Mouse (Mus musculus): Measurements from ENCODE around the gene Mlana. TPM values are rescaled to one million over a fixed set of nuclear protein-coding genes. Genes with fewer than 3 reads are reported as not detected.

Mlana gene
- total RNA-seq, 2 experiments from 2014 or later = not detected

GRCm38 (mm10) chr19:29663780-29664179 lies 33.8 kb upstream of the Mlana start:
- no peak overlapping the region for H3K4me3 ChIP-seq
- no peak for DNase-seq
- H3K27ac ChIP-seq = no peak overlapping the region
- TF ChIP-seq CTCF (IDR thresholded peaks at IDR 0.05) = no peak
- intact Hi-C loops (cut with DNase I) = no loop called here

DNA sequence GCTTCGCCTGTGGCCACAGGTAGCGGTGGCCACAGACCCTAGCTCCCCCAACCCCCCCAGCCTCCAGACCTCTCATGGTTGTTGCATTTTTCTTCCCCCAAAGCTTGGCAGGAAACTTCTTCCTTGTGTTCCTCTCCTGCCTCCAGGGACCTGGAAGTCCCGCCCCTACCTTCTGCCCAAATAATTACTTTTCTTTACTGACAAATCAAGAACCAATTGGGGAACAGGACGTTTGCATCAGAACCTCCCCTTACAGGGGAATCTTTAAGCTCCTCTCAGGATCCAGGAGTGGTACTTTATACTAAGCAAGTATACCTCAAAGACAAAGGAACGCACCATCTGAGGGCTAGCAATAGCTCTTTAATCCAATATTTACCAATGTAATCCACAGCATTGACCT lies 32.7 kb upstream of the Mlana start:
- TF ChIP-seq CTCF (IDR thresholded peaks at IDR 0.05) = no peak
- Histone ChIP-seq H3K4me3 (no peak overlapping the region), H3K27ac (no peak overlapping the region)
- DNase-seq = no peak
- intact Hi-C loops (cut with DNase I) = no loop called here

DNA sequence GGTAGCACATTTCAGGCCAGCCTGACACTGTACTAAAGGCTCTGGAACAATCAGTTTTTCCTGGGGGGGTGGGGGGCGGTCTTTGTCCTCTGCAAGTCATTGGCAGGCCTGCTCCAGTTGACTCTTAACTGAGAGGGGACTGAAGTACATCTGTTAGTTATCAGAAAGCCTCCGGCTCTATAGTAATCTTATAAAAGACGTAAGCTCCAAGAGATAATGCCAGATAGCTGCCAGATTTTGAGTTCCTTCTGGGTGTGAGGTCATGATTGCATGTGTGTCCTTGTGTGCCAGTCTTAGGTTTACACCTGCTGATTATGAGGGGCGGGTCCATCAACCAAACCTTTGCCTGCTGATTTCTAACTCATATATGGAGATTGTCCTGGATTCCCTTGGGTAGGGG lies 31.5 kb upstream of the Mlana start:
- Histone ChIP-seq H3K27ac (no peak overlapping the region), H3K4me3 (no peak overlapping the region)
- intact Hi-C loops (cut with DNase I) = no loop called here
- DNase-seq = no peak
- TF ChIP-seq CTCF (IDR thresholded peaks at IDR 0.05) = no peak

GRCm38 (mm10) chr19:29666965-29667594 lies 30.5 kb upstream of the Mlana start:
- TF ChIP-seq CTCF (IDR thresholded peaks at IDR 0.05) = no peak
- Histone ChIP-seq H3K27ac (no peak overlapping the region), H3K4me3 (no peak overlapping the region)
- intact Hi-C loops (cut with DNase I) = no loop called here
- no peak for DNase-seq

DNA sequence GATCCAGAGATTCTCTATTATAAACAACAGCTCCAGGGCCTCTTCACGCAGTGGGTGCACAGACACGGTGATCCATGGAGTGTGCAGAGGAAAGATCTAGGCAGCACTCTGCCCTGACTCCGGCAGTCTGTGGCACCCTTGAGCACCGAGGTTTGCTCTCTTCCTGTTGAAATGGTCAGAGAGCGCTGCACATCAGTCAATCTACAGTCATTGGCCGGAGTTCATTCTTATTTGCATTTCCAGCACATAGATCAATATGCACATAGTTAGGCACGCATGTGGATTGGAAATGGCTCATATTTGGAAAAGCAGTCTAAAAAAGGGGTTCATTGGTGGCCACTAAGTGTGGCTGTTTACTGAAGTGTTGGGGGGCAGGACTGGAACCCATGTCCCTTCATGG lies 29.5 kb upstream of the Mlana start:
- no peak for TF ChIP-seq CTCF (IDR thresholded peaks at IDR 0.05)
- Histone ChIP-seq H3K27ac (no peak overlapping the region), H3K4me3 (no peak overlapping the region)
- intact Hi-C loops (cut with DNase I) = no loop called here
- no peak for DNase-seq

GRCm38 (mm10) chr19:29670247-29670646 lies 27.4 kb upstream of the Mlana start:
- Histone ChIP-seq H3K27ac (no peak overlapping the region), H3K4me3 (no peak overlapping the region)
- intact Hi-C loops (cut with DNase I) = no loop called here
- DNase-seq = no peak
- no peak for TF ChIP-seq CTCF (IDR thresholded peaks at IDR 0.05)

DNA sequence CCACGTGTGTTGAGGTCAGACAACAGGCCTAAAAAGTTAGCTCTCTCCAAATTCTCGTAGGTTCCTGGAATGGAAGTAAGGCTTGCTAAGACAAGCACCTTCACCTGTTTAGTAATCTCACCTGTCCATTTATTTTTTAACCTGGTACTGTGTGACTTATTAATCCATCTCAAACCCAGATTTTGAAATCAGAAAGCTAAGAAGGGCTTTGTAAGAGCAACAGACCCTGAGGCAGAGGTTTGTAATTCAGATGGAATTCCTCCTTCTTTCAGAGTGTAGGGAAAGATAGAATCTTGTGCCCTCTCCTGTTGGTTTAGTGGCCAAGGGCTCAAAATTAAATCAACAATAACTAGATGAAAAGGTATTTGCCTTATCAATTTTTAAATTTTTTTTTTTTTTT lies 26.5 kb upstream of the Mlana start:
- no peak for TF ChIP-seq CTCF (IDR thresholded peaks at IDR 0.05)
- Histone ChIP-seq H3K4me3 (no peak overlapping the region), H3K27ac (no peak overlapping the region)
- intact Hi-C loops (cut with DNase I) = no loop called here
- no peak for DNase-seq

GRCm38 (mm10) chr19:29672660-29673059 lies 25.0 kb upstream of the Mlana start:
- intact Hi-C loops (cut with DNase I) = no loop called here

DNA sequence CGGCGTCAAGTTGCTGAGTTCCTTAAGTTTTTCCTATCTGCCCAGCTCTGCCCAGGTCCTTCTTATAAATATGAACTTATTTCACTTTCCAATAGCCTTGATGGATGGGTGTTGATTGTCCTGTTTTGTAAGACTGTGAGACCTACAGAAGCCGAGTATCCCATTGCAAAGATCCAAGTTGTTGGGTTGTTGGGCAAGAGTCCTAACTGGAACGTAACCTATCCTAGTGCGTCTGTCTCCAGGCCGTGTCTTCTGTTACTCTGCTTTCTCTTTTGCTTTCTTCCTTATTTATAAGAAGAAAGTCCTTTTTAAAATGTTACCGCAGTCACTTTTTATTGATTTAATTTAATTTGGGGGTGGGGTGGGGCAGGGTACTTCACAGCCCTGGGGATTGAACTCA lies 22.7 kb upstream of the Mlana start:
- intact Hi-C loops (cut with DNase I) = no loop called here
- TF ChIP-seq CTCF (IDR thresholded peaks at IDR 0.05) = no peak
- Histone ChIP-seq H3K27ac (no peak overlapping the region), H3K4me3 (no peak overlapping the region)
- no peak for DNase-seq

More at GRCm38 (mm10) chr19:29672660-29673059, 25.0 kb upstream of the Mlana start:
- H3K27ac ChIP-seq = no peak overlapping the region
- no peak overlapping the region for H3K4me3 ChIP-seq
- no peak for TF ChIP-seq CTCF (IDR thresholded peaks at IDR 0.05)
- DNase-seq = no peak

GRCm38 (mm10) chr19:29675562-29676078 lies 22.0 kb upstream of the Mlana start:
- DNase-seq = no peak
- H3K27ac ChIP-seq = no peak overlapping the region
- intact Hi-C loops (cut with DNase I) = no loop called here
- no peak overlapping the region for H3K4me3 ChIP-seq
- no peak for TF ChIP-seq CTCF (IDR thresholded peaks at IDR 0.05)

- Histone ChIP-seq H3K4me3 (no peak overlapping the region), H3K27ac (no peak overlapping the region)
- no peak for DNase-seq
- TF ChIP-seq CTCF (IDR thresholded peaks at IDR 0.05) = no peak
- intact Hi-C loops (cut with DNase I) = no loop called here
These were observed 21.0 kb upstream of the Mlana start for GRCm38 (mm10) chr19:29676479-29677193.

DNA sequence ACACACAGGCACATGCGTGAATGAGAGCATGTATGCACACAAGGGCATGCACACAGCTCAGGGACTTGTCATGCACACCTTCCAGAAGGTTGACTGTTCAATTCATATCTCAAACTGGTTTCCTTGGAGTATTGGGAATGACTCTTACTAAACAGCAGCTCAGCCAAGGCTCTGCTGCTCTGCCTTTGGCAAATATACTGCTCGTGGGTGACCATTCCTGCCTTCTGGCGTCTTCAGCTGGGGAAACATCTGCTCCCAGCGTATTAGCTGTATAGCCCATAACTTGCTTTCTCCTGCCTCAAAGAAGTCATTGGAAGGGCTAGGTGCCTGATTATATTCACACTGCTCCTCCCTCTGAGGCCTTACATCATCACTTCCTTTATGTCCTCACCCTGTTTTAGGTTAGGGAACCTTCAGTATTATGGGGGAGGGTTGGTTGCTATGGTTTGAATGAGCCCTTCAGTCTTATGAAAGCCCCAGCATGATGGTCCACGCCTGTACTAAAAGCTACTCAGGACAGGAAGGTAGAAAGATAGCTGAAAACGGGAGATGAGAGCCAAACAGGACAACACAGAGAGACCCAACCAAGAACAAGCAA lies 19.3 kb upstream of the Mlana start:
- no peak for DNase-seq
- H3K27ac ChIP-seq = no peak overlapping the region
- TF ChIP-seq CTCF (IDR thresholded peaks at IDR 0.05) = no peak
- intact Hi-C loops (cut with DNase I) = no loop called here
- H3K4me3 ChIP-seq = no peak overlapping the region

All from gastrocnemius, adult 2 months (tissue).